Comparison of ENCODE assay signal across 18 mouse cellular contexts in the genomic region with DNA sequence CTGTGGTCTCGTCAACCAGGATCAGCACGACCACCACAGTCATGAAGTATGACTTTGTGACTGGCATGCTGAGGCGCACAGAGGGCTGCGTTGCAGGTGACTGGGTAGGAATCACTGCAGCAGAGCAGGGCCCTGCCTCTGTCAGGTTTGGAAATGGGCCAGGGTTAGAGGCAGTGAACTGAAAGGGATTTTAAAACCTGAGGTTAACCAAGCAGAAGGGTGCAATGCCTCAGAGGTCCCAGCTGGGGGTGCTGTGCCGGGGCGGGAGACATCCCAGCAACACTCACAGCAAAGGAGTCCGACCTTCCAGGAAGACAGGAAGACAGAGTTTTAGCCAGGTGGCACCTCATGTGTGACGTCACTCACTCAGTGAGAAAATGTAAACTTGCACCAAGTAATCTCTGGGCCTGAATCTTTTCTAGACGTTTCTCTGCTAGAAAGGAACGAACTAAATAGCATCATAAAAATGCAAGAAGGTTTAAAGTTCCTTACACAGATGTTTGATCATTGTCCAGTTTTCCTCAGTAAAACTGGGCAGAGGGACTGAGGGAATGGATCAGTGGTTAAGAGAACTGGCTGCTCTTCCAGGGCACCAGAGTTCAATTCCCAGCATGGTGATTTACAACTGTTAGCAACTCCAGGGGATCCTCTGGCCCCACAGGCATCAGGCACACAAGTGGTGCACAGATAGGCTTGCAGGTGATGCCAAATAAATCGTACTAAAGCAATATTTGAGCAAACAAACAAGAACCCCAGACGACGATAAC. TPM values are rescaled to one million over a fixed set of nuclear protein-coding genes. Genes with fewer than 3 reads are reported as not detected.
DNase-seq lines count a peak whose midpoint lies in the region; ATAC-seq and TF ChIP-seq lines count a peak whose summit lies in the region.
"Had no signal": no experiment of that assay in that cellular context is flagged by ENCODE, and none has a peak within 500 bp of the region (broad histone marks: within the 10 kb centered on the region; RNA-seq: fewer than 3 reads in every experiment).

A gene (minus strand): TSS at position 155 of the 767 bp plus-strand sequence.

- H3K9ac ChIP-seq in ES-E14 (ENCODE audit: insufficient read depth, low read depth, low read length, poor library complexity, severe bottlenecking) = no peak within 1 kb of the TSS
- H3K9ac ChIP-seq in forebrain, embryonic 15.5 days (replicated peaks) = no peak within 1 kb of the TSS
- no peak within 1 kb of the TSS for H3K9ac ChIP-seq in forebrain, embryonic 16.5 days (replicated peaks; ENCODE audit: low read depth, low read length)
- no peak within 1 kb of the TSS for H3K9ac ChIP-seq in liver, embryonic 11.5 days (ENCODE audit: low read depth, low read length)
- H3K9ac ChIP-seq: forebrain, embryonic 12.5 days; limb, embryonic 15.5 days had no signal

- H3K36me3 ChIP-seq in ES-E14 (ENCODE audit: control insufficient read depth, insufficient read depth, low read length, poor library complexity, severe bottlenecking) = no peaks in the 10 kb centered on the region
- no peaks in the 10 kb centered on the region for H3K36me3 ChIP-seq in forebrain, embryonic 15.5 days
- H3K36me3 ChIP-seq in forebrain, embryonic 16.5 days (ENCODE audit: control insufficient read depth, insufficient read depth) = no peaks in the 10 kb centered on the region
- H3K36me3 ChIP-seq in liver, embryonic 11.5 days (ENCODE audit: control insufficient read depth, insufficient read depth, low read length) = no peaks in the 10 kb centered on the region
- H3K36me3 ChIP-seq: forebrain, embryonic 12.5 days; limb, embryonic 15.5 days had no signal

- in situ Hi-C loops in ES-E14 (cut with MboI; ENCODE audit: low sequenced_read_pairs in 2 of 2, unreplicated experiment in 2 of 2) = no loop called here

- WGBS in forebrain, embryonic 15.5 days = 60% methylated on average over 13 of the region's 13 CpGs
- WGBS in forebrain, embryonic 16.5 days = 59% methylated on average over 13 of the region's 13 CpGs
- 55% methylated on average over 13 of the region's 13 CpGs for WGBS in liver, embryonic 11.5 days

- no peak for DNase-seq in layer of hippocampus, adult 2 months (ENCODE audit: low spot score in 2 of 2)
- no peak for DNase-seq in layer of hippocampus, adult 8-10 months (ENCODE audit: low spot score in 2 of 2)
- peak; percentile 40 for DNase-seq in ES-E14 (ENCODE audit: low read depth, low spot score)
- DNase-seq in kidney, adult 8-10 months = peak; percentile 76 to 80
- DNase-seq in retina, postnatal 1 day = peak; percentile 40
- DNase-seq in liver, embryonic 11.5 days (ENCODE audit: low spot score) = no peak
- DNase-seq: cerebellum, adult 9-11 months; gastrocnemius, postnatal 14 days had no signal

- no peak within 1 kb of the TSS for H3K4me3 ChIP-seq in layer of hippocampus, adult 2 months
- no peak within 1 kb of the TSS for H3K4me3 ChIP-seq in ES-E14 (ENCODE audit: insufficient read depth in 1 of 2, low read depth in 1 of 2, low read length in 2 of 2, poor library complexity in 1 of 2, severe bottlenecking in 1 of 2)
- no peak within 1 kb of the TSS for H3K4me3 ChIP-seq in forebrain, embryonic 15.5 days
- H3K4me3 ChIP-seq in forebrain, embryonic 16.5 days (replicated peaks; ENCODE audit: low read length) = no peak within 1 kb of the TSS
- H3K4me3 ChIP-seq in liver, embryonic 11.5 days (ENCODE audit: low read depth, low read length) = no peak within 1 kb of the TSS
- H3K4me3 ChIP-seq: forebrain, embryonic 12.5 days; limb, embryonic 15.5 days had no signal

- no peak within 1 kb of the TSS for H3K27ac ChIP-seq in layer of hippocampus, adult 2 months
- no peak within 1 kb of the TSS for H3K27ac ChIP-seq in ES-E14 (ENCODE audit: insufficient read depth, low read depth, low read length, poor library complexity, severe bottlenecking)
- H3K27ac ChIP-seq in forebrain, embryonic 15.5 days (replicated peaks) = no peak within 1 kb of the TSS
- H3K27ac ChIP-seq in forebrain, embryonic 16.5 days (ENCODE audit: low read length) = no peak within 1 kb of the TSS
- no peak within 1 kb of the TSS for H3K27ac ChIP-seq in liver, embryonic 11.5 days (ENCODE audit: low read depth, low read length)
- H3K27ac ChIP-seq: forebrain, embryonic 12.5 days; limb, embryonic 15.5 days; macrophage had no signal

- H3K4me1 ChIP-seq in ES-E14 (ENCODE audit: control insufficient read depth in 2 of 2, insufficient read depth in 2 of 2, low read length in 2 of 2, poor library complexity in 1 of 2) = no peaks in the 10 kb centered on the region
- no peaks in the 10 kb centered on the region for H3K4me1 ChIP-seq in forebrain, embryonic 15.5 days
- no peaks in the 10 kb centered on the region for H3K4me1 ChIP-seq in forebrain, embryonic 16.5 days (replicated peaks; ENCODE audit: control insufficient read depth, insufficient read depth, low read length)
- no peaks in the 10 kb centered on the region for H3K4me1 ChIP-seq in liver, embryonic 11.5 days (replicated peaks; ENCODE audit: control insufficient read depth, insufficient read depth, low read length)
- H3K4me1 ChIP-seq: forebrain, embryonic 12.5 days had no signal

- H3K9me3 ChIP-seq in ES-E14 (ENCODE audit: control insufficient read depth, insufficient read depth, low read depth, low read length) = no peaks in the 10 kb centered on the region
- H3K9me3 ChIP-seq in forebrain, embryonic 15.5 days = no peaks in the 10 kb centered on the region
- H3K9me3 ChIP-seq in forebrain, embryonic 16.5 days (ENCODE audit: control insufficient read depth, low read length) = no peaks in the 10 kb centered on the region
- no peaks in the 10 kb centered on the region for H3K9me3 ChIP-seq in liver, embryonic 11.5 days (ENCODE audit: control insufficient read depth, low read length)
- H3K9me3 ChIP-seq: forebrain, embryonic 12.5 days; limb, embryonic 15.5 days had no signal

- no peak for ATAC-seq in forebrain, embryonic 15.5 days (replicated peaks)
- no peak for ATAC-seq in forebrain, embryonic 16.5 days
- ATAC-seq in liver, embryonic 11.5 days (replicated peaks; ENCODE audit: low FRiP score) = no peak

- H3K4me2 ChIP-seq in forebrain, embryonic 15.5 days (replicated peaks) = no peak within 1 kb of the TSS
- no peak within 1 kb of the TSS for H3K4me2 ChIP-seq in forebrain, embryonic 16.5 days (ENCODE audit: low read length)
- H3K4me2 ChIP-seq in liver, embryonic 11.5 days = no peak within 1 kb of the TSS
- H3K4me2 ChIP-seq: forebrain, embryonic 12.5 days; limb, embryonic 15.5 days had no signal

- peak; percentile 38 for TF ChIP-seq CTCF in layer of hippocampus, adult 2 months (conservative IDR thresholded peaks at IDR 0.05)

- no peaks in the 10 kb centered on the region for H3K27me3 ChIP-seq in forebrain, embryonic 15.5 days
- no peaks in the 10 kb centered on the region for H3K27me3 ChIP-seq in forebrain, embryonic 16.5 days (replicated peaks; ENCODE audit: control insufficient read depth, insufficient read depth, low read length)
- H3K27me3 ChIP-seq in liver, embryonic 11.5 days (replicated peaks; ENCODE audit: control insufficient read depth, insufficient read depth, low read length) = no peaks in the 10 kb centered on the region
- H3K27me3 ChIP-seq: forebrain, embryonic 12.5 days; limb, embryonic 15.5 days had no signal

TF ChIP-seq in ES-E14, 5 proteins besides CTCF, POLR2A, EP300 and RAD21:
- TF ChIP-seq ZNF384 (IDR thresholded peaks at IDR 0.05; ENCODE audit: low read depth, low read length) (no peak), ZC3H11A (IDR thresholded peaks at IDR 0.05; ENCODE audit: borderline replicate concordance, low read depth, low read length) (no peak), HCFC1 (IDR thresholded peaks at IDR 0.05; ENCODE audit: borderline replicate concordance, insufficient read depth, low read length) (no peak), CHD2 (IDR thresholded peaks at IDR 0.05; ENCODE audit: low read depth, low read length) (no peak), MAFK (IDR thresholded peaks at IDR 0.05; ENCODE audit: insufficient read depth, low read depth, low read length) (no peak)

RNA-seq across cellular contexts. Expression of the gene that starts here (rescaled TPM):
- not detected for total RNA-seq in layer of hippocampus, adult 2 months (2021)
- total RNA-seq in layer of hippocampus, adult 8-10 months (2022) = not detected
- not detected in 2 replicates for total RNA-seq in ES-E14 (2012; rRNA removed)
- polyA plus RNA-seq in forebrain, embryonic 15.5 days (2015; fragmentation: Nextera tagmentation; extraction: Ambion mirVana) = not detected in 2 replicates
- polyA plus RNA-seq in forebrain, embryonic 16.5 days (2015; fragmentation: Nextera tagmentation; extraction: Ambion mirVana) = not detected in 2 replicates
- not detected in 2 replicates for polyA plus RNA-seq in liver, embryonic 11.5 days (2014; fragmentation: Nextera tagmentation; extraction: Ambion mirVana)
- total RNA-seq: gastrocnemius, postnatal 14 days; layer of hippocampus, postnatal 25 days; neutrophil, adult 5-6 weeks had no signal
- polyA plus RNA-seq: embryonic facial prominence, embryonic 11.5 days; forebrain, embryonic 12.5 days; heart, embryonic 16.5 days; limb, embryonic 15.5 days; macrophage; small intestine, adult 2 months had no signal

Comparison
In these comparisons a context has a peak if more than half of its experiments do, and no peak if none do; other contexts are left out.
1. Peak in DNase-seq in ES-E14; RNA of the gene not detected or under 1 TPM.
2. DNase-seq: peak in kidney, adult 8-10 months (2 of 2) and retina, postnatal 1 day (single experiment); none in layer of hippocampus, adult 2 months (0 of 2), layer of hippocampus, adult 8-10 months (0 of 2) and liver, embryonic 11.5 days (single experiment).